Mouse (Mus musculus) limb, embryonic 15.5 days (tissue): ENCODE results near the gene Cdh11. TPM values are rescaled to one million over a fixed set of nuclear protein-coding genes. Genes with fewer than 3 reads are reported as not detected.

Experiments
- ATAC-seq: fragments of 200-750 bp; cut with Nextera tagmentation; 2 replicates; pipeline ENCODE4 v1.8.0; 2017; ENCODE audit warnings: low read depth, moderate TSS enrichment; ENCODE audit not compliant: insufficient number of reproducible peaks, low FRiP score, low TSS enrichment
- H3K27ac ChIP-seq: fragments of 300-500 bp; sonication (generic); 2 replicates; pipeline ENCODE4 v1.5.1; 2015; ENCODE audit warnings: moderate library complexity, mild to moderate bottlenecking, inconsistent platforms
- H3K27me3 ChIP-seq: fragments of 300-500 bp; sonication (generic); 2 replicates; pipeline ENCODE4 v1.6.1; 2015; ENCODE audit warnings: inconsistent platforms
- H3K36me3 ChIP-seq: fragments of 300-500 bp; sonication (generic); 2 replicates; pipeline ENCODE4 v1.6.1; 2015; ENCODE audit warnings: inconsistent platforms
- H3K4me1 ChIP-seq: fragments of 300-500 bp; sonication (generic); 2 replicates; pipeline ENCODE4 v1.6.1; 2015; ENCODE audit warnings: inconsistent platforms
- H3K4me2 ChIP-seq: fragments of 300-500 bp; sonication (generic); 2 replicates; pipeline ENCODE4 v1.6.1; 2015; ENCODE audit warnings: mild to moderate bottlenecking, inconsistent platforms
- H3K4me3 ChIP-seq: fragments of 300-500 bp; sonication (generic); 2 replicates; pipeline ENCODE4 v1.5.1; 2015; ENCODE audit warnings: mild to moderate bottlenecking, inconsistent platforms
- H3K9ac ChIP-seq: fragments of 300-500 bp; sonication (generic); 2 replicates; pipeline ENCODE4 v1.6.1; 2015; ENCODE audit warnings: inconsistent platforms
- H3K9me3 ChIP-seq: fragments of 300-500 bp; sonication (generic); 2 replicates; pipeline ENCODE4 v1.6.1; 2016; ENCODE audit warnings: inconsistent platforms
- WGBS: fragments of 180-500 bp; shearing (Covaris S2); methylation state at CpG from one replicate; pipeline ENCODE4 v1.1.7; 2015; 5-methylcytosine and 5-hydroxymethylcytosine counted together
- polyA plus RNA-seq: library from polyadenylated mRNA; unstranded; fragments of >200 nt; fragmentation: Nextera tagmentation; extraction: Ambion mirVana; gene quantifications from 2 replicates; pipeline ENCODE4 v1.2.1, GENCODE M21; 2015

Cdh11 gene
- polyA plus RNA-seq, 1 experiment from 2014 or later: 194 TPM

DNA sequence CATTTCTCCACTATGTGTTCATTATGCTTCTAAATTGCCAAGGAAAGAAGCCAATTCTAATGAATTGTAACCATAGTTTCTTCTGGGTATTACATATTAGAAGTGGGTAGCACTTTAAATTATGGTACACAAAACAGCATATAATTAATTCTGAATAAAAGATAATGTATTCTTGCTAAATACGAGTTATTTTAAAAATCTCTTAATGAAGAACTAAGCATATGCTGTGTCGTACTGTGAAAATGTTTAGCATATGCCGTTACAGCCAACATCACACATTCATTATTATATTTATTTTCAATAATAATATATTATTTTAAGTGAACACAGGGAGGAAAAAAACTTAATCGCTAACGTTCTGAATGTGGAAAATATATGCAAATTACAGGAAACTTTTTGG lies 31.6 kb downstream of the Cdh11 start:
- Histone ChIP-seq H3K4me3 (no peak overlapping the region), H3K9ac (no peak overlapping the region), H3K36me3 (peaks cover 13% of the 10 kb centered on the region), H3K4me2 (no peak overlapping the region), H3K4me1 (peaks cover 4% of the 10 kb centered on the region; the same call in 1 of the 2 replicates), H3K9me3 (no peaks in the 10 kb centered on the region), H3K27ac (no peak overlapping the region), H3K27me3 (no peaks in the 10 kb centered on the region)
- ATAC-seq: no peak
- 83% methylated on average over 5 of the region's 5 CpGs for WGBS

GRCm38 (mm10) chr8:102742940-102743339 lies 42.5 kb downstream of the Cdh11 start:
- Histone ChIP-seq H3K27ac (0 out of 2 replicates have a peak overlapping the region, but pooled peaks have one; percentile 7), H3K9me3 (no peaks in the 10 kb centered on the region), H3K4me2 (no peak overlapping the region), H3K27me3 (no peaks in the 10 kb centered on the region), H3K9ac (no peak overlapping the region), H3K4me3 (no peak overlapping the region), H3K36me3 (peaks cover 7% of the 10 kb centered on the region; the same call in 1 of the 2 replicates), H3K4me1 (peaks cover 34% of the 10 kb centered on the region)
- WGBS: 13% methylated on average over 3 of the region's 3 CpGs
- no peak for ATAC-seq

DNA sequence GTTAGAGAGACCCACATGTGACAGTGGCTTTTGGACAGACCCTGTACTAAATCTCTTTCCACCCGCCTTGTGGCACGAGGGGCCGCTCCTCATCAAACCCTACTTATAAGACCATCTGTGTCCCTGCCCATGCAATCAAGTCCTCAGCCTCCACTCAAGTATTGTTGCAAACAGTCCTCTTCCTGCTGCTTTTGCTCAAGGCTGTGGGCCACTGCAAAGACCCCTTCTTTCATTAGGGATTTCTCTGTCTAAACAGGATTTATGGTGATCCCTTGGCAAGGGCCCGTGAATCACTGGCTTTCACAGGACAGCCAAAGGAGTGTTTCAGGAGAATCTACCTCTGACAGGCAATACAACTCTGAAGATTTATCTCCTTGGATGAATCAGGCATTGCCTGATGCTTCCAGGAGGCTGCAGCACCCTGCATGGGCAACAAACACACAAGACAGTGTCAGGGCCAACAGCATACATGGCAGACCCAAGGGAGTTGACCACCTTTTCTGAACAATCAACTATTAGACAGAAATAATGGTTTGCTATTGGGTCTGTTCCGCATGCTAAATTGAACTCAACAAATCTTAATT lies 43.3 kb downstream of the Cdh11 start:
- H3K9ac ChIP-seq: no peak overlapping the region
- H3K27me3 ChIP-seq: no peaks in the 10 kb centered on the region
- peaks cover 34% of the 10 kb centered on the region for H3K4me1 ChIP-seq
- H3K36me3 ChIP-seq: peaks cover 7% of the 10 kb centered on the region; the same call in 1 of the 2 replicates
- H3K4me2 ChIP-seq: no peak overlapping the region
- H3K4me3 ChIP-seq: no peak overlapping the region
- ATAC-seq: no peak
- 50% methylated on average over 5 of the region's 5 CpGs for WGBS
- no peak overlapping the region for H3K27ac ChIP-seq
- no peaks in the 10 kb centered on the region for H3K9me3 ChIP-seq

DNA sequence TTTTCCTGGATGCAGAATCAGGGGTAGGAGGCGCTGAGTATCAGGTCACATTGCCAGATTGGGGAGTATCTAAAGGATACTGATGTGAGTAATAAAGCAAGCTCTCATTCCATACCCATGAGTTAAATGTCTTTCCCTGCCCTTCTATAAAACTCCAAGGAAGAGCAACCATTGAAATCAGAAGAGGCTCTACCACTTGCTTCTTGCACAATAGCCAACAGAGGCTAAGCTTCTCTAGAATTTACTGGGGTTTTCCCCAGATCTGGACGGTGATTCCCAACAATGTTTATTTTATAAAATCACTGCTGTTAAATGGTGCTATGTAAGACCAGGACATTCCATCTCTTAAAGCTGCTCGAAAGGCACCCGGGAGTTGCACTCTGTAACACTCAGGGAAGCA lies 44.5 kb downstream of the Cdh11 start:
- WGBS: 57% methylated on average over 4 of the region's 4 CpGs
- Histone ChIP-seq H3K36me3 (peaks cover 7% of the 10 kb centered on the region; the same call in 1 of the 2 replicates), H3K27me3 (no peaks in the 10 kb centered on the region), H3K4me3 (no peak overlapping the region), H3K9ac (no peak overlapping the region), H3K27ac (no peak overlapping the region), H3K4me1 (peaks cover 36% of the 10 kb centered on the region), H3K9me3 (no peaks in the 10 kb centered on the region), H3K4me2 (no peak overlapping the region)
- no peak for ATAC-seq

- H3K9me3 ChIP-seq: no peaks in the 10 kb centered on the region
- 75% methylated on average over 7 of the region's 7 CpGs for WGBS
- no peak for ATAC-seq
These were observed 46.4 kb downstream of the Cdh11 start for GRCm38 (mm10) chr8:102738961-102739487.

GRCm38 (mm10) chr8:102738395-102738794 lies 47.0 kb downstream of the Cdh11 start:
- WGBS: 83% methylated on average over 7 of the region's 7 CpGs
- Histone ChIP-seq H3K9me3 (no peaks in the 10 kb centered on the region), H3K36me3 (peaks cover 7% of the 10 kb centered on the region; the same call in 1 of the 2 replicates), H3K27me3 (no peaks in the 10 kb centered on the region), H3K4me1 (peaks cover 34% of the 10 kb centered on the region), H3K27ac (0 out of 2 replicates have a peak overlapping the region, but pooled peaks have one; percentile 6), H3K4me3 (no peak overlapping the region), H3K9ac (no peak overlapping the region), H3K4me2 (no peak overlapping the region)
- no peak for ATAC-seq

More at GRCm38 (mm10) chr8:102738961-102739487, 46.4 kb downstream of the Cdh11 start:
- H3K4me2 ChIP-seq: no peak overlapping the region
- H3K36me3 ChIP-seq: peaks cover 7% of the 10 kb centered on the region; the same call in 1 of the 2 replicates
- no peak overlapping the region for H3K9ac ChIP-seq
- peaks cover 35% of the 10 kb centered on the region for H3K4me1 ChIP-seq
- no peak overlapping the region for H3K4me3 ChIP-seq
- H3K27me3 ChIP-seq: no peaks in the 10 kb centered on the region
- H3K27ac ChIP-seq: 0 out of 2 replicates have a peak overlapping the region, but pooled peaks have one; percentile 6

GRCm38 (mm10) chr8:102734419-102734818 lies 51.0 kb downstream of the Cdh11 start:
- no peaks in the 10 kb centered on the region for H3K9me3 ChIP-seq
- H3K4me2 ChIP-seq: no peak overlapping the region
- no peak overlapping the region for H3K4me3 ChIP-seq
- H3K36me3 ChIP-seq: peaks cover 4% of the 10 kb centered on the region; the same call in 1 of the 2 replicates
- no peaks in the 10 kb centered on the region for H3K27me3 ChIP-seq
- peaks cover 10% of the 10 kb centered on the region for H3K4me1 ChIP-seq
- H3K9ac ChIP-seq: no peak overlapping the region
- H3K27ac ChIP-seq: no peak overlapping the region
- 76% methylated on average over 1 of the region's 1 CpGs for WGBS
- ATAC-seq: no peak

GRCm38 (mm10) chr8:102726206-102726935 lies 59.1 kb downstream of the Cdh11 start:
- H3K4me3 ChIP-seq: no peak overlapping the region
- H3K9ac ChIP-seq: no peak overlapping the region
- ATAC-seq: no peak
- H3K36me3 ChIP-seq: no peaks in the 10 kb centered on the region
- H3K4me2 ChIP-seq: no peak overlapping the region
- no peaks in the 10 kb centered on the region for H3K9me3 ChIP-seq
- H3K4me1 ChIP-seq: no peaks in the 10 kb centered on the region
- WGBS: 82% methylated on average over 10 of the region's 10 CpGs
- H3K27me3 ChIP-seq: no peaks in the 10 kb centered on the region
- no peak overlapping the region for H3K27ac ChIP-seq

GRCm38 (mm10) chr8:102725496-102725895 lies 59.9 kb downstream of the Cdh11 start:
- Histone ChIP-seq H3K27me3 (no peaks in the 10 kb centered on the region), H3K9ac (no peak overlapping the region), H3K9me3 (no peaks in the 10 kb centered on the region), H3K36me3 (no peaks in the 10 kb centered on the region), H3K4me2 (no peak overlapping the region), H3K4me1 (no peaks in the 10 kb centered on the region), H3K4me3 (no peak overlapping the region), H3K27ac (no peak overlapping the region)
- 77% methylated on average over 3 of the region's 3 CpGs for WGBS
- ATAC-seq: no peak

- ATAC-seq: no peak
- peaks cover 28% of the 10 kb centered on the region for H3K36me3 ChIP-seq
These were observed 69.5 kb downstream of the Cdh11 start for GRCm38 (mm10) chr8:102715956-102716355.

GRCm38 (mm10) chr8:102707305-102707704 lies 78.1 kb downstream of the Cdh11 start:
- Histone ChIP-seq H3K4me2 (no peak overlapping the region), H3K36me3 (peaks cover 11% of the 10 kb centered on the region; the same call in 1 of the 2 replicates), H3K27ac (no peak overlapping the region), H3K4me3 (no peak overlapping the region), H3K9ac (no peak overlapping the region), H3K4me1 (no peaks in the 10 kb centered on the region), H3K9me3 (no peaks in the 10 kb centered on the region), H3K27me3 (no peaks in the 10 kb centered on the region)
- ATAC-seq: no peak
- 38% methylated on average over 7 of the region's 7 CpGs for WGBS

More at GRCm38 (mm10) chr8:102715956-102716355, 69.5 kb downstream of the Cdh11 start:
- H3K4me3 ChIP-seq: no peak overlapping the region
- H3K27ac ChIP-seq: no peak overlapping the region
- no peaks in the 10 kb centered on the region for H3K27me3 ChIP-seq
- no peak overlapping the region for H3K4me2 ChIP-seq
- no peaks in the 10 kb centered on the region for H3K4me1 ChIP-seq
- 59% methylated on average over 4 of the region's 4 CpGs for WGBS
- H3K9me3 ChIP-seq: no peaks in the 10 kb centered on the region
- no peak overlapping the region for H3K9ac ChIP-seq

- no peak overlapping the region for H3K4me3 ChIP-seq
- no peaks in the 10 kb centered on the region for H3K27me3 ChIP-seq
- no peak overlapping the region for H3K9ac ChIP-seq
- ATAC-seq: no peak
- H3K9me3 ChIP-seq: no peaks in the 10 kb centered on the region
- H3K4me1 ChIP-seq: no peaks in the 10 kb centered on the region
- H3K4me2 ChIP-seq: no peak overlapping the region
- H3K27ac ChIP-seq: no peak overlapping the region
- WGBS: 56% methylated on average over 7 of the region's 7 CpGs
- H3K36me3 ChIP-seq: peaks cover 6% of the 10 kb centered on the region; the same call in 1 of the 2 replicates
These were observed 80.0 kb downstream of the Cdh11 start for GRCm38 (mm10) chr8:102705376-102705905.
